ENCODE assay signal across 8 mouse cellular contexts in the genomic region with DNA sequence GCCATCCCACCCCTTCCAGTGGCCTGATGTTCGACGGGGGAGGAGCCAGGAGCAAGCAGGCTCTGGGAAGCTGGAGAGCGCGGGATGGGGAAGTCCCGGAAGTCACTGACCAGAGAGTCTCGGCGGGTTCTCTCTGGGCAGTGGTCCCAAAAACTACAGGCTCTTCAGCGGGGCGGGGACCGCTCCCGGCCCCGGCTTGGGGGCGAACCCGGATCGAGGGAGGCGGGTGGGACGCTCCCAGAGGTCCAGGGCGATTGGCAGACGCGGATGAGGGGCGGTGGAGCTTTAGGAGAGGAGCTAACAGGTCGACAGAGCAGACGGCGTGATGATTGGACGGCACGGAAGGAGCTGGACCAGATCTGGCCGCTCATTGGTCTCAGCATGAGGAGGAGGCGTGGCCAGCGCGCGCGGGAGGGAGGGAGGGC. TPM values are rescaled to one million over a fixed set of nuclear protein-coding genes. Genes with fewer than 3 reads are reported as not detected.
DNase-seq lines count a peak whose midpoint lies in the region; ATAC-seq lines count a peak whose summit lies in the region.

A gene (plus strand): TSS at position 382 of the 425 bp plus-strand sequence.

- H3K27me3 ChIP-seq in heart, embryonic 13.5 days (replicated peaks), result no peaks in the 10 kb centered on the region
- H3K27me3 ChIP-seq in liver, embryonic 12.5 days (replicated peaks), result peaks cover 26% of the 10 kb centered on the region
- H3K27me3 ChIP-seq in stomach, embryonic 15.5 days (replicated peaks), result no peaks in the 10 kb centered on the region

- H3K9ac ChIP-seq in heart, embryonic 13.5 days, result peak within 1 kb of the TSS; percentile 97
- peak within 1 kb of the TSS; percentile 83 for H3K9ac ChIP-seq in liver, embryonic 12.5 days
- peak within 1 kb of the TSS; percentile 87 for H3K9ac ChIP-seq in stomach, embryonic 15.5 days

- no peaks in the 10 kb centered on the region for H3K4me1 ChIP-seq in brown adipose tissue, adult 24 weeks (ENCODE audit: control insufficient read depth, insufficient read depth, insufficient read length, low read length)
- peaks cover 42% of the 10 kb centered on the region for H3K4me1 ChIP-seq in heart, embryonic 13.5 days
- H3K4me1 ChIP-seq in liver, embryonic 12.5 days, result peaks cover 17% of the 10 kb centered on the region; the same call in 1 of the 2 replicates
- H3K4me1 ChIP-seq in stomach, embryonic 15.5 days, result 0 out of 2 replicates have a peak, but pooled peaks cover 3% of the 10 kb centered on the region

- H3K36me3 ChIP-seq in heart, embryonic 13.5 days, result no peaks in the 10 kb centered on the region
- H3K36me3 ChIP-seq in liver, embryonic 12.5 days, result no peaks in the 10 kb centered on the region
- no peaks in the 10 kb centered on the region for H3K36me3 ChIP-seq in stomach, embryonic 15.5 days

- no peak within 1 kb of the TSS for H3K27ac ChIP-seq in brown adipose tissue, adult 24 weeks (replicated peaks; ENCODE audit: low read depth, low read length)
- H3K27ac ChIP-seq in heart, embryonic 13.5 days (replicated peaks), result peak within 1 kb of the TSS; percentile 90
- H3K27ac ChIP-seq in liver, embryonic 12.5 days, result peak within 1 kb of the TSS; percentile 77
- peak within 1 kb of the TSS; percentile 84 for H3K27ac ChIP-seq in stomach, embryonic 15.5 days

- H3K4me3 ChIP-seq in brown adipose tissue, adult 24 weeks (ENCODE audit: insufficient read depth, low read depth, low read length), result peak within 1 kb of the TSS; percentile 86
- peak within 1 kb of the TSS; percentile 99 for H3K4me3 ChIP-seq in heart, embryonic 13.5 days
- peak within 1 kb of the TSS; percentile 79 for H3K4me3 ChIP-seq in liver, embryonic 12.5 days
- H3K4me3 ChIP-seq in stomach, embryonic 15.5 days (replicated peaks), result peak within 1 kb of the TSS; percentile 92

- H3K9me3 ChIP-seq in heart, embryonic 13.5 days, result no peaks in the 10 kb centered on the region
- no peaks in the 10 kb centered on the region for H3K9me3 ChIP-seq in liver, embryonic 12.5 days (replicated peaks)
- no peaks in the 10 kb centered on the region for H3K9me3 ChIP-seq in stomach, embryonic 15.5 days

- ATAC-seq in heart, embryonic 13.5 days (ENCODE audit: extremely low read depth, insufficient number of reproducible peaks, low FRiP score, low TSS enrichment), result peak; percentile 99
- ATAC-seq in liver, embryonic 12.5 days, result peak; percentile 99
- peak; percentile 100 for ATAC-seq in stomach, embryonic 15.5 days (ENCODE audit: insufficient read depth, low FRiP score, low read depth)

- peak within 1 kb of the TSS; percentile 70 for H3K4me2 ChIP-seq in heart, embryonic 13.5 days
- peak within 1 kb of the TSS; percentile 95 for H3K4me2 ChIP-seq in liver, embryonic 12.5 days
- peak within 1 kb of the TSS; percentile 65 for H3K4me2 ChIP-seq in stomach, embryonic 15.5 days

- WGBS in heart, embryonic 13.5 days, result 1% methylated on average over 30 of the region's 32 CpGs
- WGBS in liver, embryonic 12.5 days (ENCODE audit: insufficient replicate concordance), result under 1% methylated on average over 28 of the region's 32 CpGs
- under 1% methylated on average over 32 of the region's 32 CpGs for WGBS in stomach, embryonic 15.5 days

- peak; percentile 91 for DNase-seq in CD4-positive, CD25-positive, alpha-beta regulatory T cell, adult 2 months (ENCODE audit: low read depth, low spot score)
- peak; percentile 36 for DNase-seq in fat pad, adult 2 months (ENCODE audit: extremely low read depth, low read depth, low spot score)
- DNase-seq in kidney, postnatal 10 days, result peak; percentile 98
- peak; percentile 86 to 89 for DNase-seq in natural killer cell, adult 2 months (ENCODE audit: low spot score in 2 of 2)

RNA-seq across cellular contexts. Expression of the gene that starts here (rescaled TPM):
- polyA plus RNA-seq in brown adipose tissue, adult 24 weeks (2012; ENCODE audit: insufficient read depth, insufficient read length, missing spikeins), result 5.4 and 7.8 TPM in 2 replicates
- 8.0 and 8.5 TPM in 2 replicates for polyA plus RNA-seq in heart, embryonic 13.5 days (2015; fragmentation: Nextera tagmentation; extraction: Ambion mirVana)
- 4.7 and 6.1 TPM in 2 replicates for polyA plus RNA-seq in liver, embryonic 12.5 days (2016; fragmentation: Nextera tagmentation; extraction: Ambion mirVana)
- 8.6 and 9.2 TPM in 2 replicates for polyA plus RNA-seq in stomach, embryonic 15.5 days (2015; fragmentation: Nextera tagmentation; extraction: Ambion mirVana)

Comparison
In these comparisons a context has a peak if more than half of its experiments do, and no peak if none do; other contexts are left out.
1. DNase-seq: peak in every context shown above with its lines; median percentile 98 in kidney, postnatal 10 days; 91 in CD4-positive, CD25-positive, alpha-beta regulatory T cell, adult 2 months; 88 in natural killer cell, adult 2 months; 36 in fat pad, adult 2 months.